Mouse (Mus musculus): ENCODE measurements around the gene Otogl.

GRCm38 (mm10) chr10:107844906-107845305 is 67.0 kb downstream of the Otogl start:
- TF ChIP-seq CTCF (IDR thresholded peaks at IDR 0.05; ENCODE audit: control insufficient read depth, insufficient read depth, low read length): no peak
- TF ChIP-seq POLR2A (IDR thresholded peaks at IDR 0.05; ENCODE audit: borderline replicate concordance, control insufficient read depth, low read depth, low read length): no peak
